Mouse (Mus musculus): Measurements from ENCODE around the gene Prdx2. TPM values are rescaled to one million over a fixed set of nuclear protein-coding genes. Genes with fewer than 3 reads are reported as not detected.
A peak's percentile ranks its signal among the peaks of the same experiment; 100 is the strongest.

Gene Prdx2
- polyA plus RNA-seq, 1 experiment = 1,113 TPM

GRCm38 (mm10) chr8:84973803-84974542 is 4.6 kb downstream of the Prdx2 start:
- TF ChIP-seq POLR2A (IDR thresholded peaks at IDR 0.05; ENCODE audit: borderline replicate concordance, control insufficient read depth, low read depth, low read length) (no peak), CTCF (IDR thresholded peaks at IDR 0.05; ENCODE audit: control insufficient read depth, insufficient read depth, low read length) (peak; percentile 86)
- Histone ChIP-seq H3K4me3 (replicated peaks; ENCODE audit: control insufficient read depth, low read depth, low read length) (no peak overlapping the region), H3K27ac (ENCODE audit: control insufficient read depth, insufficient read depth, low read depth, low read length, poor library complexity) (no peak overlapping the region), H3K4me1 (ENCODE audit: control insufficient read depth, insufficient read depth, low read length) (peaks cover 3% of the 10 kb centered on the region; the same call in 1 of the 2 replicates)
- 70% methylated on average over 4 of the region's 4 CpGs for WGBS

GRCm38 (mm10) chr8:84974543-84975142 is 5.3 kb downstream of the Prdx2 start:
- Histone ChIP-seq H3K27ac (ENCODE audit: control insufficient read depth, insufficient read depth, low read depth, low read length, poor library complexity) (no peak overlapping the region), H3K4me3 (replicated peaks; ENCODE audit: control insufficient read depth, low read depth, low read length) (no peak overlapping the region), H3K4me1 (ENCODE audit: control insufficient read depth, insufficient read depth, low read length) (peaks cover 3% of the 10 kb centered on the region; the same call in 1 of the 2 replicates)
- TF ChIP-seq POLR2A (IDR thresholded peaks at IDR 0.05; ENCODE audit: borderline replicate concordance, control insufficient read depth, low read depth, low read length) = no peak; the same call in 1 of the 2 replicates
- no peak for TF ChIP-seq CTCF (IDR thresholded peaks at IDR 0.05; ENCODE audit: control insufficient read depth, insufficient read depth, low read length)
- WGBS = 63% methylated on average over 8 of the region's 8 CpGs

GRCm38 (mm10) chr8:84975434-84975833 is 6.0 kb downstream of the Prdx2 start:
- H3K4me1 ChIP-seq (ENCODE audit: control insufficient read depth, insufficient read depth, low read length) = peaks cover 1% of the 10 kb centered on the region; the same call in 1 of the 2 replicates
- no peak overlapping the region for H3K4me3 ChIP-seq (replicated peaks; ENCODE audit: control insufficient read depth, low read depth, low read length)
- WGBS = 30% methylated on average over 7 of the region's 7 CpGs
- peak overlapping the region; percentile 98 for H3K27ac ChIP-seq (ENCODE audit: control insufficient read depth, insufficient read depth, low read depth, low read length, poor library complexity)
- peak; percentile 91 for TF ChIP-seq CTCF (IDR thresholded peaks at IDR 0.05; ENCODE audit: control insufficient read depth, insufficient read depth, low read length)
- no peak for TF ChIP-seq POLR2A (IDR thresholded peaks at IDR 0.05; ENCODE audit: borderline replicate concordance, control insufficient read depth, low read depth, low read length)

GRCm38 (mm10) chr8:84976031-84976762 is 6.8 kb downstream of the Prdx2 start:
- Histone ChIP-seq H3K27ac (ENCODE audit: control insufficient read depth, insufficient read depth, low read depth, low read length, poor library complexity) (peak overlapping the region; percentile 98), H3K4me3 (replicated peaks; ENCODE audit: control insufficient read depth, low read depth, low read length) (peak overlapping the region; percentile 51), H3K4me1 (ENCODE audit: control insufficient read depth, insufficient read depth, low read length) (peaks cover 3% of the 10 kb centered on the region)
- TF ChIP-seq POLR2A (IDR thresholded peaks at IDR 0.05; ENCODE audit: borderline replicate concordance, control insufficient read depth, low read depth, low read length) = peak; percentile 79; the same call in 1 of the 2 replicates
- no peak for TF ChIP-seq CTCF (IDR thresholded peaks at IDR 0.05; ENCODE audit: control insufficient read depth, insufficient read depth, low read length)
- WGBS = under 1% methylated on average over 61 of the region's 61 CpGs

GRCm38 (mm10) chr8:84976763-84977434 is 7.5 kb downstream of the Prdx2 start:
- TF ChIP-seq POLR2A (IDR thresholded peaks at IDR 0.05; ENCODE audit: borderline replicate concordance, control insufficient read depth, low read depth, low read length) (no peak), CTCF (IDR thresholded peaks at IDR 0.05; ENCODE audit: control insufficient read depth, insufficient read depth, low read length) (no peak)
- H3K4me3 ChIP-seq (replicated peaks; ENCODE audit: control insufficient read depth, low read depth, low read length) = peak overlapping the region; percentile 89
- WGBS = 1% methylated on average over 25 of the region's 25 CpGs
- H3K27ac ChIP-seq (ENCODE audit: control insufficient read depth, insufficient read depth, low read depth, low read length, poor library complexity) = peak overlapping the region; percentile 98
- H3K4me1 ChIP-seq (ENCODE audit: control insufficient read depth, insufficient read depth, low read length) = peaks cover 7% of the 10 kb centered on the region

GRCm38 (mm10) chr8:84977435-84978247 is 8.3 kb downstream of the Prdx2 start:
- WGBS = under 1% methylated on average over 69 of the region's 70 CpGs
- peaks cover 11% of the 10 kb centered on the region for H3K4me1 ChIP-seq (ENCODE audit: control insufficient read depth, insufficient read depth, low read length)

More at GRCm38 (mm10) chr8:84977435-84978247, 8.3 kb downstream of the Prdx2 start:
- TF ChIP-seq CTCF (IDR thresholded peaks at IDR 0.05; ENCODE audit: control insufficient read depth, insufficient read depth, low read length) (no peak), POLR2A (IDR thresholded peaks at IDR 0.05; ENCODE audit: borderline replicate concordance, control insufficient read depth, low read depth, low read length) (peak; percentile 76; the same call in 1 of the 2 replicates)
- Histone ChIP-seq H3K27ac (ENCODE audit: control insufficient read depth, insufficient read depth, low read depth, low read length, poor library complexity) (peak overlapping the region; percentile 98), H3K4me3 (replicated peaks; ENCODE audit: control insufficient read depth, low read depth, low read length) (peak overlapping the region; percentile 89)

Data from bone marrow, adult 2 months (tissue).